Mouse (Mus musculus) MEL (cell line): Measurements from ENCODE around the gene Acsbg1. TPM values are rescaled to one million over a fixed set of nuclear protein-coding genes. Genes with fewer than 3 reads are reported as not detected.

Source experiments
- DNase-seq: peaks from one replicate; pipeline ENCODE4 v3.0.0; 2011; ENCODE audit warnings: low read depth, low spot score
- H3K27ac ChIP-seq: 2 replicates; pipeline ENCODE4 v1.5.1; 2012; ENCODE audit warnings: low read depth, mild to moderate bottlenecking, control low read depth, low read length, moderate library complexity; ENCODE audit not compliant: control insufficient read depth
- H3K27me3 ChIP-seq, 2 experiments: fragments of 150-350 bp in 1 of 2; sonication (generic) in 1 of 2; 2 replicates each; pipeline ENCODE4 v1.6.1; 2012; ENCODE audit warnings: low read length in 2 of 2, mild to moderate bottlenecking in 2 of 2, improper control_type of control experiment in 1 of 2, moderate library complexity in 1 of 2; ENCODE audit not compliant: insufficient read depth in 2 of 2, control insufficient read depth in 1 of 2
- H3K36me3 ChIP-seq, 2 experiments: 2 replicates each; pipeline ENCODE4 v1.6.1; 2012 to 2014; ENCODE audit warnings: low read length in 2 of 2, improper control_type of control experiment in 1 of 2, inconsistent platforms in 1 of 2, mild to moderate bottlenecking in 1 of 2; ENCODE audit not compliant: insufficient read depth in 2 of 2, control insufficient read depth in 1 of 2
- H3K4me1 ChIP-seq, 2 experiments: fragments of 150-350 bp in 1 of 2; sonication (generic) in 1 of 2; 2 replicates each; pipeline ENCODE4 v1.6.1; 2012; ENCODE audit warnings: low read length in 2 of 2, improper control_type of control experiment in 1 of 2, mild to moderate bottlenecking in 1 of 2; ENCODE audit not compliant: insufficient read depth in 2 of 2, control insufficient read depth in 1 of 2
- H3K4me3 ChIP-seq, 2 experiments: fragments of 150-350 bp in 1 of 2; sonication (generic) in 1 of 2; 2 replicates each; pipeline ENCODE4 v1.5.1; 2012; ENCODE audit warnings: low read depth in 2 of 2, low read length in 2 of 2, mild to moderate bottlenecking in 2 of 2, moderate library complexity in 2 of 2, control low read depth in 1 of 2, improper control_type of control experiment in 1 of 2; ENCODE audit not compliant: control insufficient read depth in 1 of 2, insufficient read depth in 1 of 2
- H3K79me2 ChIP-seq: 2 replicates; pipeline ENCODE4 v1.6.1; 2012; ENCODE audit warnings: mild to moderate bottlenecking, low read length, moderate library complexity; ENCODE audit not compliant: control insufficient read depth, poor library complexity, insufficient read depth
- H3K9ac ChIP-seq: 2 replicates; pipeline ENCODE4 v1.6.1; 2012; ENCODE audit warnings: low read depth, mild to moderate bottlenecking, control low read depth, low read length, moderate library complexity; ENCODE audit not compliant: control insufficient read depth, poor library complexity, severe bottlenecking
- H3K9me3 ChIP-seq: fragments of 150-350 bp; sonication (generic); replicated peaks from 2 replicates; pipeline ENCODE4 v1.6.1; 2012; ENCODE audit warnings: mild to moderate bottlenecking, low read length, improper control_type of control experiment, moderate library complexity; ENCODE audit not compliant: insufficient read depth
- BHLHE40 ChIP-seq: IDR thresholded peaks from 2 replicates; pipeline ENCODE4 v1.6.1; 2012; ENCODE audit warnings: low read depth, mild to moderate bottlenecking, inconsistent platforms, low read length, improper control_type of control experiment, borderline replicate concordance
- E2F4 ChIP-seq: IDR thresholded peaks from 2 replicates; pipeline ENCODE4 v1.6.1; 2011; ENCODE audit warnings: low read depth, low read length, improper control_type of control experiment, borderline replicate concordance
- EP300 ChIP-seq, 2 experiments: IDR thresholded peaks; 2 replicates each; pipeline ENCODE4 v1.6.1; 2011; ENCODE audit warnings: improper control_type of control experiment in 2 of 2, low read length in 2 of 2, low read depth in 1 of 2, mild to moderate bottlenecking in 1 of 2
- GABPA ChIP-seq: IDR thresholded peaks from 2 replicates; pipeline ENCODE4 v1.6.1; 2012; ENCODE audit warnings: low read depth, mild to moderate bottlenecking, inconsistent platforms, low read length, improper control_type of control experiment, moderate library complexity
- KAT2A ChIP-seq: conservative IDR thresholded peaks from 2 replicates; pipeline ENCODE4 v1.6.1; 2012; ENCODE audit warnings: low read depth, low read length, improper control_type of control experiment, inconsistent platforms
- MAFK ChIP-seq: IDR thresholded peaks from 2 replicates; pipeline ENCODE4 v1.6.1; 2011; ENCODE audit warnings: low read depth, mild to moderate bottlenecking, low read length, improper control_type of control experiment, borderline replicate concordance
- MEF2A ChIP-seq: IDR thresholded peaks from 2 replicates; pipeline ENCODE4 v1.6.1; 2014; ENCODE audit warnings: low read depth, mild to moderate bottlenecking, inconsistent platforms, low read length, improper control_type of control experiment; ENCODE audit not compliant: poor library complexity, insufficient replicate concordance, severe bottlenecking; ENCODE audit errors: extremely low read depth
- MXI1 ChIP-seq: IDR thresholded peaks from 2 replicates; pipeline ENCODE4 v1.6.1; 2011; ENCODE audit warnings: mild to moderate bottlenecking, low read depth, low read length, improper control_type of control experiment
- MYC ChIP-seq: IDR thresholded peaks from 2 replicates; pipeline ENCODE4 v1.6.1; 2011; ENCODE audit warnings: low read depth, mild to moderate bottlenecking, low read length, improper control_type of control experiment, moderate library complexity
- NELFE ChIP-seq: IDR thresholded peaks from 2 replicates; pipeline ENCODE4 v1.6.1; 2011; ENCODE audit warnings: low read depth, low read length, improper control_type of control experiment
- POLR2A ChIP-seq, 2 experiments: IDR thresholded peaks; 2 replicates each; pipeline ENCODE4 v1.6.1; 2011 to 2012; ENCODE audit warnings: low read length in 2 of 2, mild to moderate bottlenecking in 2 of 2, control low read depth in 1 of 2, improper control_type of control experiment in 1 of 2, low read depth in 1 of 2, moderate library complexity in 1 of 2; ENCODE audit not compliant: control insufficient read depth in 1 of 2, insufficient read depth in 1 of 2, poor library complexity in 1 of 2
- POLR2AphosphoS5 ChIP-seq: IDR thresholded peaks from 2 replicates; pipeline ENCODE4 v1.6.1; 2012; ENCODE audit warnings: low read depth, borderline replicate concordance, mild to moderate bottlenecking, inconsistent platforms, low read length, moderate library complexity, mixed read lengths
- RAD21 ChIP-seq: IDR thresholded peaks from 2 replicates; pipeline ENCODE4 v1.6.1; 2011; ENCODE audit warnings: mild to moderate bottlenecking, low read depth, low read length, improper control_type of control experiment
- RCOR1 ChIP-seq: IDR thresholded peaks from 2 replicates; pipeline ENCODE4 v1.6.1; 2012; ENCODE audit warnings: low read depth, mild to moderate bottlenecking, inconsistent platforms, low read length, improper control_type of control experiment
- SIN3A ChIP-seq: IDR thresholded peaks from 2 replicates; pipeline ENCODE4 v1.6.1; 2012; ENCODE audit warnings: low read length, improper control_type of control experiment, inconsistent platforms
- TCF12 ChIP-seq: IDR thresholded peaks from 2 replicates; pipeline ENCODE4 v1.6.1; 2014; ENCODE audit warnings: low read depth, mild to moderate bottlenecking, inconsistent platforms, low read length, improper control_type of control experiment, moderate library complexity
- USF1 ChIP-seq: IDR thresholded peaks from 2 replicates; pipeline ENCODE4 v1.6.1; 2014; ENCODE audit warnings: low read depth, mild to moderate bottlenecking, inconsistent platforms, low read length, improper control_type of control experiment, moderate library complexity
- ZC3H11A ChIP-seq: IDR thresholded peaks from 2 replicates; pipeline ENCODE4 v1.6.1; 2012; ENCODE audit warnings: low read depth, mild to moderate bottlenecking, inconsistent platforms, low read length, improper control_type of control experiment
- polyA plus RNA-seq, 2 experiments: library from polyadenylated mRNA; stranded (reverse) in 1 of 2; unstranded in 1 of 2; fragments of >175 nt in 1 of 2; fragments of >200 nt in 1 of 2; gene quantifications; 2 replicates each; pipeline versions ENCODE4 v1.2.1 to v1.2.4; 2012; ENCODE audit warnings: low replicate concordance in 2 of 2, low read depth in 1 of 2; ENCODE audit not compliant: insufficient read length in 2 of 2, insufficient read depth in 1 of 2, missing spikeins in 1 of 2
- total RNA-seq: library from RNA; depleted of rRNA; stranded (reverse); fragments of 300-350 nt; gene quantifications from 2 replicates; pipeline ENCODE4 v1.2.3, GENCODE M21; 2012

The Acsbg1 gene
- total and polyA plus RNA-seq, 3 experiments, result 8.3 to 8.8 TPM; not detected in 1

DNA sequence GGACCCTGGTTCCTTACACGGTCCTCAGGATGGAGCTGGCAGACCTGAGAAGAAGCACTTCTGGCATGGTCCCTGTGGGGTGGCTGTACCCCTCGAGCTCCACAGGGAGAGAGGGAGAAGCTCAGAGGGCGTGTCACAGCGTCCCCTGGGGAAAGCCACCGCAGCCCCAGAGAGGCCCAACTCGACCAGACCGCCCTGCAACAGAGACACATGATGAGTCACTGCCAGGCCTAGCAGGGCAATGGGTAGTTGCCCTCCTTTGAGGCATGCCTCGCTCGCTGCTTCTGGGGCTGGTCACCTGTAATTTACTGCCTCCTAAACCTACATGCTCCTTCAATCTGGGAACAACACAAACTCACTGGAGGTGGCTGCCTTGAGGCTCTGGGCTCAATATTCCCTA is 15.4 kb downstream of the Acsbg1 start:
- no peaks in the 10 kb centered on the region for H3K27me3 ChIP-seq
- TF ChIP-seq RAD21 (no peak), POLR2AphosphoS5 (no peak), EP300 (IDR thresholded peaks at IDR 0.05; ENCODE audit: low read depth in 1 of 2, low read length in 2 of 2) (no peak), RCOR1 (no peak), MEF2A (no peak), ZC3H11A (no peak), GABPA (no peak), E2F4 (no peak), MYC (no peak), USF1 (no peak), SIN3A (no peak), MXI1 (no peak), MAFK (no peak), POLR2A (IDR thresholded peaks at IDR 0.05; ENCODE audit: control insufficient read depth in 1 of 2, insufficient read depth in 1 of 2, low read depth in 1 of 2, low read length in 2 of 2, poor library complexity in 1 of 2) (no peak)
- H3K9me3 ChIP-seq, result no peaks in the 10 kb centered on the region

DNA sequence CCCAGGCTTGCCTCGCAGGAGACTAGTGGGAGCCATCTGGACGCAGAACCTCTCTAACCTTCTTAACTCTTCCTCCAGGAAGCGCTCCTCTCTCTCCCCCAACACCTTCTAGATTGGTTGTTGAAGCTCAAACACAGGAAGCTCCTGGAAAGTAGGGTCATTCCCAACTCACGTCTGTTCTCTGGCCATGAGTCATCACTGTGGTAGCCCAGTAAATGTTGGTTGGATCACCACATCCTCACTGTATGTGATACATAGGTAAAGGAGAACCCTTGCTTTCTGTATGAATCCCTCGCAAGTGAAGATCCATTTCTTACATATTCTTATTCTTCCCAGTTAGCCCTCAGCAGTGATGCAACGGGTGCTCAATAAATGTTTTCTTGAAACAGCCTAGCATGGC is 16.1 kb downstream of the Acsbg1 start:
- no peaks in the 10 kb centered on the region for H3K9me3 ChIP-seq
- H3K79me2 ChIP-seq, result no peaks in the 10 kb centered on the region
- H3K27me3 ChIP-seq, result no peaks in the 10 kb centered on the region
- H3K27ac ChIP-seq, result no peak overlapping the region
- peaks cover 10 to 24% of the 10 kb centered on the region in 2 experiments for H3K4me1 ChIP-seq
- no peak overlapping the region for H3K4me3 ChIP-seq
- no peak overlapping the region for H3K9ac ChIP-seq
- TF ChIP-seq POLR2A (IDR thresholded peaks at IDR 0.05; ENCODE audit: control insufficient read depth in 1 of 2, insufficient read depth in 1 of 2, low read depth in 1 of 2, low read length in 2 of 2, poor library complexity in 1 of 2), result no peak
- no peak for TF ChIP-seq RCOR1
- TF ChIP-seq MXI1, result no peak
- TF ChIP-seq BHLHE40, result no peak
- TF ChIP-seq NELFE, result no peak
- TF ChIP-seq TCF12, result no peak
- no peak for TF ChIP-seq KAT2A
- H3K36me3 ChIP-seq, result peaks cover 0 to 22% of the 10 kb centered on the region in 2 experiments; a peak in 2 of 4 replicates
- DNase-seq, result no peak

More for the DNA sequence above, 15.4 kb downstream of the Acsbg1 start:
- Histone ChIP-seq H3K4me1 (peaks cover 10 to 24% of the 10 kb centered on the region in 2 experiments), H3K27ac (no peak overlapping the region), H3K4me3 (no peak overlapping the region), H3K9ac (no peak overlapping the region), H3K36me3 (peaks cover 0 to 22% of the 10 kb centered on the region in 2 experiments; a peak in 2 of 4 replicates), H3K79me2 (no peaks in the 10 kb centered on the region)
- no peak for DNase-seq
